Mouse (Mus musculus): Measurements from ENCODE around the gene Eml4.

DNA sequence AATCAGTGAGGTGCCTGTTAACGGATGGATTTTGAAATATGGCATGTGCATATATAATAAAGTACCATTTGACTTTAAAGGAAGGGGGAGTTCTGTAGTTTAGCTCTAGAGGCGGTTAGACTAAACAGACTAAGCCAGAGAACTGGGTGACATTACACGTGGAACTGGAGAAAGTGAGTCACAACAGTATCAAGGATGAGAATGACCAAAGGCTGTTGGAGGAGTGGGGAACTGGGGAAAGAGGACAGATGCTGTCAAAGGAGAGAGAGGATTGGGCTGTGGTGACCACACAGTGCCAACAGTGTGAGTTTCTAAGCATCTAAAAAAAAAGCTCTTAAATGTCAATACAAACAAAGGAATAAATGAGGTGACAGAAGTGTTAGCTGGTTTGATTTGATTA is 29.1 kb downstream of the Eml4 start:
- TF ChIP-seq GATA1 (IDR thresholded peaks at IDR 0.05; ENCODE audit: borderline replicate concordance, low read length) (no peak), FLI1 (IDR thresholded peaks at IDR 0.05; ENCODE audit: low read length) (no peak)

Data from megakaryocyte, embryonic 14.5 days (primary cell).